Mouse (Mus musculus): ENCODE measurements around the gene Ctsk. TPM values are rescaled to one million over a fixed set of nuclear protein-coding genes. Genes with fewer than 3 reads are reported as not detected.
A peak's percentile ranks its signal among the peaks of the same experiment; 100 is the strongest.

The Ctsk gene
- total and polyA plus RNA-seq, 3 experiments, result 0.20 TPM; not detected in 2

GRCm38 (mm10) chr3:95533364-95533763, 34.3 kb downstream of the Ctsk start:
- Histone ChIP-seq H3K27me3 (replicated peaks) (no peaks in the 10 kb centered on the region), H3K79me2 (replicated peaks; ENCODE audit: control insufficient read depth, extremely low read depth, insufficient read depth, poor library complexity, severe bottlenecking) (peaks cover 11% of the 10 kb centered on the region; the same call in 1 of the 2 replicates), H3K4me1 (ENCODE audit: control insufficient read depth in 1 of 2, insufficient read depth in 2 of 2) (peaks cover 7 to 22% of the 10 kb centered on the region in 2 experiments), H3K9me3 (replicated peaks; ENCODE audit: low read length) (peaks cover 12% of the 10 kb centered on the region), H3K4me2 (ENCODE audit: insufficient read depth, low read depth, poor library complexity, severe bottlenecking) (no peak overlapping the region), H3K27ac (ENCODE audit: insufficient read depth, low read depth) (no peak overlapping the region), H3K9ac (ENCODE audit: insufficient read depth, low read depth) (no peak overlapping the region), H3K36me3 (replicated peaks in 1 of 2; ENCODE audit: control insufficient read depth in 1 of 2, insufficient read depth in 1 of 2, low read length in 1 of 2) (peaks cover 28 to 75% of the 10 kb centered on the region in 2 experiments), H3K4me3 (replicated peaks in 1 of 3; ENCODE audit: low read depth in 2 of 3, low read length in 2 of 3, poor library complexity in 1 of 3) (no peak overlapping the region)
- in situ Hi-C loops (cut with MboI; ENCODE audit: low pct_ligation_motif_present, low pct_unique_long_range_greater_than_20kb, low sequenced_read_pairs), result no loop called here
- no peak for DNase-seq (ENCODE audit: extremely low read depth)
- no peak for TF ChIP-seq RAD21 (IDR thresholded peaks at IDR 0.05; ENCODE audit: low read depth, low read length)
- no peak for TF ChIP-seq UBTF (IDR thresholded peaks at IDR 0.05; ENCODE audit: low read depth, low read length)
- peak; percentile 56; the same call in 1 of the 2 replicates for TF ChIP-seq ZNF384 (IDR thresholded peaks at IDR 0.05; ENCODE audit: low read depth, low read length)
- dilution Hi-C loops (cut with MboI; ENCODE audit: extremely low pct_ligation_motif_present, extremely low pct_unique_long_range_greater_than_20kb, low sequenced_read_pairs), result no loop called here

GRCm38 (mm10) chr3:95534927-95535326, 35.9 kb downstream of the Ctsk start:
- in situ Hi-C loops (cut with MboI; ENCODE audit: low pct_ligation_motif_present, low pct_unique_long_range_greater_than_20kb, low sequenced_read_pairs) (no loop called here), dilution Hi-C loops (cut with MboI; ENCODE audit: extremely low pct_ligation_motif_present, extremely low pct_unique_long_range_greater_than_20kb, low sequenced_read_pairs) (no loop called here)
- Histone ChIP-seq H3K4me1 (ENCODE audit: control insufficient read depth in 1 of 2, insufficient read depth in 2 of 2) (peaks cover 1 to 26% of the 10 kb centered on the region in 2 experiments; a peak in 3 of 4 replicates), H3K27me3 (replicated peaks) (no peaks in the 10 kb centered on the region), H3K4me3 (replicated peaks in 1 of 3; ENCODE audit: low read depth in 2 of 3, low read length in 2 of 3, poor library complexity in 1 of 3) (no peak overlapping the region), H3K36me3 (replicated peaks in 1 of 2; ENCODE audit: control insufficient read depth in 1 of 2, insufficient read depth in 1 of 2, low read length in 1 of 2) (peaks cover 36 to 79% of the 10 kb centered on the region in 2 experiments), H3K27ac (ENCODE audit: insufficient read depth, low read depth) (no peak overlapping the region), H3K9me3 (replicated peaks; ENCODE audit: low read length) (peaks cover 12% of the 10 kb centered on the region), H3K79me2 (replicated peaks; ENCODE audit: control insufficient read depth, extremely low read depth, insufficient read depth, poor library complexity, severe bottlenecking) (no peaks in the 10 kb centered on the region), H3K4me2 (ENCODE audit: insufficient read depth, low read depth, poor library complexity, severe bottlenecking) (no peak overlapping the region), H3K9ac (ENCODE audit: insufficient read depth, low read depth) (no peak overlapping the region)
- no peak for DNase-seq (ENCODE audit: extremely low read depth)
- peak in 1 of 2 experiments; percentile 14; a peak in 1 of 4 replicates for TF ChIP-seq CTCF (conservative IDR thresholded peaks at IDR 0.05 in 1 of 2, IDR thresholded peaks at IDR 0.05 in 1 of 2; ENCODE audit: low read depth in 2 of 2, low read length in 2 of 2)
- TF ChIP-seq CHD2 (IDR thresholded peaks at IDR 0.05; ENCODE audit: low read length), result no peak

- TF ChIP-seq MYC (IDR thresholded peaks at IDR 0.05; ENCODE audit: low read depth, low read length) (no peak), UBTF (IDR thresholded peaks at IDR 0.05; ENCODE audit: low read depth, low read length) (no peak), GABPA (IDR thresholded peaks at IDR 0.05; ENCODE audit: insufficient replicate concordance, low read depth, low read length) (no peak), PAX5 (IDR thresholded peaks at IDR 0.05; ENCODE audit: low read length) (no peak), ZNF384 (IDR thresholded peaks at IDR 0.05; ENCODE audit: low read depth, low read length) (no peak), KAT2A (IDR thresholded peaks at IDR 0.05; ENCODE audit: insufficient replicate concordance, low read length) (no peak), CHD1 (IDR thresholded peaks at IDR 0.05; ENCODE audit: low read depth, low read length) (no peak), ETS1 (conservative IDR thresholded peaks at IDR 0.05; ENCODE audit: low read depth, low read length) (no peak), BHLHE40 (IDR thresholded peaks at IDR 0.05; ENCODE audit: low read depth, low read length) (no peak), MAZ (IDR thresholded peaks at IDR 0.05; ENCODE audit: low read depth, low read length) (no peak), RAD21 (IDR thresholded peaks at IDR 0.05; ENCODE audit: low read depth, low read length) (no peak), NRF1 (IDR thresholded peaks at IDR 0.05; ENCODE audit: low read depth, low read length) (no peak), ZC3H11A (IDR thresholded peaks at IDR 0.05; ENCODE audit: low read depth, low read length) (no peak), E2F4 (IDR thresholded peaks at IDR 0.05; ENCODE audit: insufficient replicate concordance, low read depth, low read length) (no peak)
- Histone ChIP-seq H3K9me3 (replicated peaks; ENCODE audit: low read length) (peaks cover 12% of the 10 kb centered on the region), H3K4me2 (ENCODE audit: insufficient read depth, low read depth, poor library complexity, severe bottlenecking) (no peak overlapping the region), H3K4me1 (ENCODE audit: control insufficient read depth in 1 of 2, insufficient read depth in 2 of 2) (peaks cover 10 to 37% of the 10 kb centered on the region in 2 experiments; a peak in 3 of 4 replicates), H3K79me2 (replicated peaks; ENCODE audit: control insufficient read depth, extremely low read depth, insufficient read depth, poor library complexity, severe bottlenecking) (no peaks in the 10 kb centered on the region), H3K27ac (ENCODE audit: insufficient read depth, low read depth) (no peak overlapping the region), H3K4me3 (replicated peaks in 1 of 3; ENCODE audit: low read depth in 2 of 3, low read length in 2 of 3, poor library complexity in 1 of 3) (no peak overlapping the region), H3K27me3 (replicated peaks) (no peaks in the 10 kb centered on the region), H3K36me3 (replicated peaks in 1 of 2; ENCODE audit: control insufficient read depth in 1 of 2, insufficient read depth in 1 of 2, low read length in 1 of 2) (peaks cover 27 to 68% of the 10 kb centered on the region in 2 experiments), H3K9ac (ENCODE audit: insufficient read depth, low read depth) (no peak overlapping the region)
- in situ Hi-C loops (cut with MboI; ENCODE audit: low pct_ligation_motif_present, low pct_unique_long_range_greater_than_20kb, low sequenced_read_pairs) (no loop called here), dilution Hi-C loops (cut with MboI; ENCODE audit: extremely low pct_ligation_motif_present, extremely low pct_unique_long_range_greater_than_20kb, low sequenced_read_pairs) (no loop called here)
- no peak for DNase-seq (ENCODE audit: extremely low read depth)
Measured at GRCm38 (mm10) chr3:95538936-95539335, 39.9 kb downstream of the Ctsk start.

Measured in CH12.LX (cell line).